Mouse (Mus musculus): ENCODE data around the gene 1700025B11Rik. TPM values are rescaled to one million over a fixed set of nuclear protein-coding genes. Genes with fewer than 3 reads are reported as not detected.

Gene 1700025B11Rik
- not detected in 2 replicates for polyA plus RNA-seq (2015; fragmentation: Nextera tagmentation; extraction: Ambion mirVana)

DNA sequence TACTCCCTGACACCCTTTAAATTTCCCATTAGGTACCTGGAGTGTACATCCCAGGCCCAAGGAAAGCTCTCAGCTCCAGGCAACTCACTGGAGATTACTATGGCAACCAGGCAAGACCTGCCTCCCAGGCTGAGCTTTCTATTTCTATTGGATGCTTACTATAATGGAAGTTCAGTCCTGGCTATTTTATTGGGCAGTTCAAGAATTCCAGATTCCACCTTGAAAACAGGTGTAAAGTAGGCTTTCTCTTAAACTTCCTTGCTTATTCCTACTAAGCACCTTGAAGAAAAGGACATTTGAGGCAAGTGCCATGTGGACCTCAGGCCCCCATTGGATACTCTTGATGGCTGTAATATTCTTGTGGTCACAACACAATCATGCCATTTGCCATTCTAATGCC, at the start of gene 1700025B11Rik:
TSS of gene 1700025B11Rik (minus strand) at position 101 of the 400 bp plus-strand sequence.
- H3K4me2 ChIP-seq = no peak within 1 kb of the TSS
- no peak within 1 kb of the TSS for H3K9ac ChIP-seq
- ATAC-seq (ENCODE audit: low read depth) = no peak
- no peaks in the 10 kb centered on the region for H3K4me1 ChIP-seq (replicated peaks)
- no peak within 1 kb of the TSS for H3K27ac ChIP-seq (replicated peaks)
- no peak within 1 kb of the TSS for H3K4me3 ChIP-seq
- no peaks in the 10 kb centered on the region for H3K9me3 ChIP-seq
- no peaks in the 10 kb centered on the region for H3K36me3 ChIP-seq
- no peaks in the 10 kb centered on the region for H3K27me3 ChIP-seq

DNA sequence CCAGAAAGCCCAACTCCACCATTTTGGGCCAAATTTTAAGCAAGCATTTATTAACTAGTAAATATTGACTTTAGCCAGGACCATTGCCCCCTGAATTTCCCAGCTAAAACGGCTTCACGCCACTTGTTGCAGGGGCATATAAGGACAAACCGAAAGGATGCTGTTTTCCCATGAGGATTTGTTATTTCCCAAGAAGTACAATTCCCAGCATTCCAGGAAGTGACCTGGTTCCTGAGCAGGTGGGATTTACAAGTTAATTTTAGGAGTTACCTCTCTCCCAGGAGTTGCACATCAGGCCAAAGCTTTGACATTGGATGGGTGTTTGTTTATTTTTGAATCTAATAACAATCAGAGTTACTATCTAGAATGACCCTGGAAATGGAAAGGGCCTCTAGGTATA, 44.4 kb upstream of the 1700025B11Rik start:
- Histone ChIP-seq H3K9me3 (no peaks in the 10 kb centered on the region), H3K4me3 (no peak overlapping the region), H3K9ac (no peak overlapping the region), H3K36me3 (no peaks in the 10 kb centered on the region), H3K27ac (replicated peaks) (no peak overlapping the region), H3K27me3 (no peaks in the 10 kb centered on the region), H3K4me2 (no peak overlapping the region), H3K4me1 (replicated peaks) (no peaks in the 10 kb centered on the region)
- 90% methylated on average over 3 of the region's 3 CpGs for WGBS
- no peak for ATAC-seq (ENCODE audit: low read depth)

DNA sequence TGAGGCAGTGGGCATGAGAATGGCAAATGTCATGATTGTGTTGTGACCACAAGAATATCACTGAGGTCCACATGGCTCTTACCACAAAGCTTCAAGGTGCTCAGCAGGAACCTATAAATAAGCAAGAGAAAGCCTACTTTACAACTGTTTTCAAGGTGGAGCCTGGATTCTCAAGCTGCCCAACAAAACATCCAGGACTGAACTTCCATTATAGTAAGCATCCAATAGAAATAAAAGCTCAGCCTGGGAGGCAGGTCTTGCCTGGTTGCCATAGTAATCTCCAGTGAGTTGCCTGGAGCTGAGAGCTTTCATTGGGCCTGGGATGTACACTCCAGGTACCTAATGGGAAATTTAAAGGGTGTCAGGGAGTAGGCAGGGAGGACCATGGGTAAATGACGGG, 37.3 kb upstream of the 1700025B11Rik start, which contains the start of gene Gm36245:
TSS of gene Gm36245 (plus strand) at position 301 of the 400 bp plus-strand sequence.
- H3K9ac ChIP-seq = no peak within 1 kb of the TSS
- no peak within 1 kb of the TSS for H3K4me2 ChIP-seq
- no peak within 1 kb of the TSS for H3K4me3 ChIP-seq
- H3K9me3 ChIP-seq = no peaks in the 10 kb centered on the region
- no peaks in the 10 kb centered on the region for H3K36me3 ChIP-seq
- no peak for ATAC-seq (ENCODE audit: low read depth)
- H3K27ac ChIP-seq (replicated peaks) = no peak within 1 kb of the TSS
- H3K27me3 ChIP-seq = no peaks in the 10 kb centered on the region
- WGBS = 87% methylated on average over 1 of the region's 1 CpGs
- no peaks in the 10 kb centered on the region for H3K4me1 ChIP-seq (replicated peaks)

DNA sequence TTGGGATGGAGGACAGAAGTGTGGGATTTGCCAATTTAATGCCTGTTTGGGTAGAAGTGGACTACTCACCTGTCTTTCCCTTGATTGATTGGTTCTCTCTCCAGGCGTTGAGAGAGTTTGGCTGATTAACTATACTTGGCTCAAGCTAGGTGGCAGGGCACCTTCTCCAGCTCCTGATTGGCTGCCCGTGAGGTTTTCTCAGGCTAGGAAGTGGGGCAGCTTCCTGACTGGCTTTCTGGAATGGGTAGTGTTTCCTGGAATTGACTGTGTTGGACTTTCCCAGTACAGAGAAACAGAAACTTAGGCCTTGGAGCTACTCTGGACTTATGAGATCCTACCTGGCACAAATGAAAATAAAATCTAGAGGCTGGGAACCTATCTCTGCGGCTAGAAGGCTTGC, 36.7 kb upstream of the 1700025B11Rik start:
- Histone ChIP-seq H3K4me3 (no peak overlapping the region), H3K4me2 (no peak overlapping the region), H3K4me1 (replicated peaks) (no peaks in the 10 kb centered on the region), H3K9ac (no peak overlapping the region), H3K36me3 (no peaks in the 10 kb centered on the region), H3K9me3 (no peaks in the 10 kb centered on the region), H3K27ac (replicated peaks) (no peak overlapping the region), H3K27me3 (no peaks in the 10 kb centered on the region)
- ATAC-seq (ENCODE audit: low read depth) = no peak
- WGBS = 74% methylated on average over 3 of the region's 3 CpGs

- H3K4me3 ChIP-seq = no peak within 1 kb of the TSS
- no peaks in the 10 kb centered on the region for H3K27me3 ChIP-seq
- H3K9ac ChIP-seq = no peak within 1 kb of the TSS
- ATAC-seq (ENCODE audit: low read depth) = no peak
- no peak within 1 kb of the TSS for H3K27ac ChIP-seq (replicated peaks)
- H3K36me3 ChIP-seq = no peaks in the 10 kb centered on the region
- 72% methylated on average over 5 of the region's 5 CpGs for WGBS
- no peak within 1 kb of the TSS for H3K4me2 ChIP-seq
- H3K4me1 ChIP-seq (replicated peaks) = no peaks in the 10 kb centered on the region
- no peaks in the 10 kb centered on the region for H3K9me3 ChIP-seq
Observed at GRCm38 (mm10) chr15:77595961-77596360, 34.3 kb upstream of the 1700025B11Rik start, which contains the start of gene Apol10b. Apol10b (minus strand) TSS chr15:77596125.

DNA sequence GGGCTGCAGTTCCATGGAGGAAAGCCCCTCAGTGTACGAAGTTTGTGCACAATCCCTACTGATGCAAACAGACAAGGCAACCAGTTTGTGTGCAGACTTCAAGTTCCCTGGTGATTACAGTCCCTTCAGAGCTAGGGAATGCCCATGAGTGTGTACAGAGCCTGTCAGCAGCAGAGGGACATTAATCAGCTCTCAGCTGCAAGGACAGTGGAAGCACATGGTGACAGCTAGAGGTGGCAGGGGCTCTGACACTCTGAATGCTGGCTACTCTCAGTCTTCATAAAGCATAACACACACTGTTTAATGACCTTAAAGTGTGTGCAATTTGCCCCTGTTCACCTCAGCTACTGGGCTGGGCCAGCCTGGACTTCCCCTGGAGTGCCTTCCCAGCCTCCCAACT, 31.9 kb upstream of the 1700025B11Rik start:
- Histone ChIP-seq H3K27me3 (no peaks in the 10 kb centered on the region), H3K27ac (replicated peaks) (no peak overlapping the region), H3K4me1 (replicated peaks) (no peaks in the 10 kb centered on the region), H3K4me2 (no peak overlapping the region), H3K9me3 (no peaks in the 10 kb centered on the region), H3K36me3 (no peaks in the 10 kb centered on the region), H3K4me3 (no peak overlapping the region), H3K9ac (no peak overlapping the region)
- ATAC-seq (ENCODE audit: low read depth) = no peak
- WGBS = 83% methylated on average over 1 of the region's 1 CpGs

- Histone ChIP-seq H3K36me3 (no peaks in the 10 kb centered on the region), H3K9me3 (no peaks in the 10 kb centered on the region), H3K4me3 (no peak overlapping the region), H3K9ac (no peak overlapping the region), H3K27ac (replicated peaks) (no peak overlapping the region), H3K4me2 (no peak overlapping the region), H3K4me1 (replicated peaks) (no peaks in the 10 kb centered on the region), H3K27me3 (no peaks in the 10 kb centered on the region)
- 78% methylated on average over 2 of the region's 2 CpGs for WGBS
- ATAC-seq (ENCODE audit: low read depth) = no peak
Observed at GRCm38 (mm10) chr15:77590881-77591280, 29.2 kb upstream of the 1700025B11Rik start.

- no peak for ATAC-seq (ENCODE audit: low read depth)
- H3K9me3 ChIP-seq = 0 out of 2 replicates have a peak, but pooled peaks cover 2% of the 10 kb centered on the region
- no peak overlapping the region for H3K9ac ChIP-seq
- no peaks in the 10 kb centered on the region for H3K4me1 ChIP-seq (replicated peaks)
- no peaks in the 10 kb centered on the region for H3K27me3 ChIP-seq
- no peak overlapping the region for H3K4me3 ChIP-seq
- H3K36me3 ChIP-seq = no peaks in the 10 kb centered on the region
- no peak overlapping the region for H3K4me2 ChIP-seq
- no peak overlapping the region for H3K27ac ChIP-seq (replicated peaks)
Observed at GRCm38 (mm10) chr15:77588981-77589380, 27.3 kb upstream of the 1700025B11Rik start.

DNA sequence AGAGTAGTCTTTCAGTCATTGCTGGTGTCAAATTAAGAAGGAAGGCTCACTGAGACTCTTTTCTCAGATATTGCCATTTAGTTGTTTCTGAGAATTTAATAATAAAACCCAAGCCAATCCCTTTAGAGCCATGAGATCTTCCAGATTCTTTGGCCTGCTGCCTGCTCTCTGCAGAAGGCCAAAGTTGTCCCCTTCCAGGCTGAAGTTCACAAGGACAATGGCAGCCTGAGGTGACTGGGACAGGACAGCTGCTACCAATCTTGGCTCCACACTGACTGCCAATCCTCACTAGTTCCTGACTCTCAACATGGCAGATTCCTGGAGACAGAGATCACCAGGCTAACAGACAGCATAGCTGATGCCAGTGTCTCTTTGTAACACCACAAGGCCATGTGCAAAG, 25.3 kb upstream of the 1700025B11Rik start:
- no peak overlapping the region for H3K4me3 ChIP-seq
- H3K9ac ChIP-seq = no peak overlapping the region
- no peaks in the 10 kb centered on the region for H3K36me3 ChIP-seq
- no peak overlapping the region for H3K4me2 ChIP-seq
- H3K27me3 ChIP-seq = no peaks in the 10 kb centered on the region
- no peaks in the 10 kb centered on the region for H3K4me1 ChIP-seq (replicated peaks)
- no peak overlapping the region for H3K27ac ChIP-seq (replicated peaks)
- ATAC-seq (ENCODE audit: low read depth) = no peak
- 0 out of 2 replicates have a peak, but pooled peaks cover 5% of the 10 kb centered on the region for H3K9me3 ChIP-seq

GRCm38 (mm10) chr15:77581681-77582080, 20.0 kb upstream of the 1700025B11Rik start:
- H3K4me2 ChIP-seq = no peak overlapping the region
- no peak overlapping the region for H3K4me3 ChIP-seq
- H3K27ac ChIP-seq (replicated peaks) = no peak overlapping the region
- 38% methylated on average over 1 of the region's 1 CpGs for WGBS
- H3K9ac ChIP-seq = no peak overlapping the region
- ATAC-seq (ENCODE audit: low read depth) = peak; percentile 50; the same call in 1 of the 2 replicates
- H3K9me3 ChIP-seq = 0 out of 2 replicates have a peak, but pooled peaks cover 5% of the 10 kb centered on the region
- H3K27me3 ChIP-seq = no peaks in the 10 kb centered on the region
- H3K4me1 ChIP-seq (replicated peaks) = no peaks in the 10 kb centered on the region
- H3K36me3 ChIP-seq = no peaks in the 10 kb centered on the region

DNA sequence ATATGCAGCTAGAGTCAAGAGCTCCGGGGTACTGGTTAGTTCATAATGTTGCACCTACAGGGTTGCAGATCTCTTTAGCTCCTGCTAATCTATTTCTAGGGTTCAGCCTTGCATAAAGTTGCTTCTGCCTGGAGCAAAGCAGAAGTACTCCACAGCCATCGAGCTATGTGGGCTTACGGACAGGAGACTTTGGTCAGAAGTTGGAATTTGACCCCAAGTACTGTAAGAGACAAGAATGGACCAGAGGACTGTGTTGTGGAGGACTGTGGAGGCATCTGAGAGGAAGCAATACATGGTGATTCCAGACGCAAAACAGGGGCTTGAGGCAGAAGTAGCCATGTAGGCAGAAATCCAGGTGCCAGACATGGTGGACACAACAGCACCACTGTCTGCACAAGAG, 17.6 kb upstream of the 1700025B11Rik start:
- WGBS = 96% methylated on average over 4 of the region's 4 CpGs
- Histone ChIP-seq H3K4me3 (no peak overlapping the region), H3K4me2 (no peak overlapping the region), H3K36me3 (no peaks in the 10 kb centered on the region), H3K9me3 (0 out of 2 replicates have a peak, but pooled peaks cover 5% of the 10 kb centered on the region), H3K9ac (no peak overlapping the region), H3K27me3 (no peaks in the 10 kb centered on the region), H3K27ac (replicated peaks) (no peak overlapping the region), H3K4me1 (replicated peaks) (no peaks in the 10 kb centered on the region)
- no peak for ATAC-seq (ENCODE audit: low read depth)

DNA sequence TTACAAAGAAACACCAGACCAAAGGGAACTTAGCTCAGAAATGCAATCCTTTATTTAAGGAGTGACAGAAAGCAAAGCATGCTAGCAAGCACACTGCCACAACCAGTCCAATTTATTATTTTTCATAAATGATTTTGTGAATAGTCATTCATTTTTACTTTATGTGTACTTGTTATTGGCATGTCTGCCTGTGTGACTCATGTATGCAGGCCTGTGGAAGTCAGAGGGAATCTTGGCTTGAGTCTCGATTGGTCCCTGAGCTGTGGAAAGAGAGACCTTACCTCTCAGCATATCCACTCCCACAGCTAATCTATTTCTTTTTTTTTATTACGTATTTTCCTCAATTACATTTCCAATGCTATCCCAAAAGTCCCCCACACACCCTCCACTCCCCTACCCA, 17.1 kb upstream of the 1700025B11Rik start:
- Histone ChIP-seq H3K4me2 (no peak overlapping the region), H3K27me3 (no peaks in the 10 kb centered on the region), H3K4me3 (no peak overlapping the region), H3K4me1 (replicated peaks) (no peaks in the 10 kb centered on the region), H3K9me3 (0 out of 2 replicates have a peak, but pooled peaks cover 2% of the 10 kb centered on the region), H3K9ac (no peak overlapping the region), H3K27ac (replicated peaks) (no peak overlapping the region), H3K36me3 (no peaks in the 10 kb centered on the region)
- no peak for ATAC-seq (ENCODE audit: low read depth)
- 96% methylated on average over 2 of the region's 2 CpGs for WGBS

DNA sequence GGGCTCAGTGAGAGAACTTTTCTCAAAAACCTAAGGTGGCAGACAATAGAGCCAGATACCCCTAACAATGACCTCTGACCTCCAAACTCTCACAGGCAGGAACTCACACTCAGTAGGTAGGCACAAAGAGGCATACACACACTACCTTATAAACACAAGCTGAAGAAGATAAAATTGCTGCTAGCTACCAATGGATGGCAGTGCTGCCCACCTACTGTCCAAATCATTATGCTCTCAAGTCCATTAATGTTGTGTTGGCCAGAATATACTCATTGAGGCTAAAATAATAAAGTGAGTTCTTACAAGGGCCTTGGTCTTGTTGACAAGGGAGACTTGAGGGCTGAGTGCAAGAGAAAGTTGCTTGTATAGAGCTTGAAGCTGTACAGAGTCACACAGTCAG, 1.5 kb upstream of the 1700025B11Rik start:
- ATAC-seq (ENCODE audit: low read depth) = no peak
- Histone ChIP-seq H3K4me1 (replicated peaks) (no peaks in the 10 kb centered on the region), H3K9me3 (no peaks in the 10 kb centered on the region), H3K27me3 (no peaks in the 10 kb centered on the region), H3K27ac (replicated peaks) (no peak overlapping the region), H3K4me2 (no peak overlapping the region), H3K36me3 (no peaks in the 10 kb centered on the region), H3K9ac (no peak overlapping the region), H3K4me3 (no peak overlapping the region)
